Mouse (Mus musculus) hindbrain, embryonic 11.5 days (tissue): ENCODE measurements around the gene Sult1a1. TPM values are rescaled to one million over a fixed set of nuclear protein-coding genes. Genes with fewer than 3 reads are reported as not detected.
A peak's percentile ranks its signal among the peaks of the same experiment; 100 is the strongest.

Source experiments
- ATAC-seq: fragments of 200-750 bp; cut with Nextera tagmentation; 2 replicates; pipeline ENCODE4 v1.8.0; 2017; ENCODE audit warnings: mild to moderate bottlenecking, moderate TSS enrichment, moderate library complexity; ENCODE audit not compliant: low FRiP score
- DNase-seq: peaks from one replicate; pipeline ENCODE4 v3.0.0-alpha.2; 2015; ENCODE audit warnings: low spot score
- H3K27ac ChIP-seq: fragments of 300-500 bp; sonication (generic); 2 replicates; pipeline ENCODE4 v1.5.1; 2014; ENCODE audit warnings: mild to moderate bottlenecking, low read depth, low read length
- H3K27me3 ChIP-seq: fragments of 300-500 bp; sonication (generic); 2 replicates; pipeline ENCODE4 v1.6.1; 2014; ENCODE audit warnings: mild to moderate bottlenecking, low read length, moderate library complexity, mixed read lengths; ENCODE audit not compliant: control insufficient read depth, insufficient read depth
- H3K36me3 ChIP-seq: fragments of 300-500 bp; sonication (generic); 2 replicates; pipeline ENCODE4 v1.6.1; 2014; ENCODE audit warnings: mild to moderate bottlenecking, low read length, moderate library complexity, mixed read lengths; ENCODE audit not compliant: control insufficient read depth, insufficient read depth
- H3K4me1 ChIP-seq: fragments of 300-500 bp; sonication (generic); replicated peaks from 2 replicates; pipeline ENCODE4 v1.6.1; 2014; ENCODE audit warnings: low read length, mixed read lengths; ENCODE audit not compliant: control insufficient read depth, insufficient read depth
- H3K4me2 ChIP-seq: fragments of 300-500 bp; sonication (generic); replicated peaks from 2 replicates; pipeline ENCODE4 v1.6.1; 2014; ENCODE audit warnings: mild to moderate bottlenecking, low read depth, low read length
- H3K4me3 ChIP-seq: fragments of 300-500 bp; sonication (generic); 2 replicates; pipeline ENCODE4 v1.5.1; 2014; ENCODE audit warnings: low read depth, low read length
- H3K9ac ChIP-seq: fragments of 300-500 bp; sonication (generic); 2 replicates; pipeline ENCODE4 v1.6.1; 2014; ENCODE audit warnings: low read depth, low read length
- H3K9me3 ChIP-seq: fragments of 300-500 bp; sonication (generic); 2 replicates; pipeline ENCODE4 v1.6.1; 2016; ENCODE audit warnings: low read length; ENCODE audit not compliant: control insufficient read depth
- WGBS: fragments of 180-500 bp; shearing (Covaris S2); extraction: QIAGEN DNeasy Blood & Tissue Kit; methylation state at CpG from one replicate; pipeline ENCODE4 v1.1.7; 2014; 5-methylcytosine and 5-hydroxymethylcytosine counted together
- polyA plus RNA-seq: library from polyadenylated mRNA; unstranded; fragments of >200 nt; fragmentation: Nextera tagmentation; extraction: Ambion mirVana; gene quantifications from 2 replicates; pipeline ENCODE4 v1.2.1, GENCODE M21; 2014

The Sult1a1 gene
- polyA plus RNA-seq, 1 experiment from 2014 or later = 0.52 TPM

- no peak overlapping the region for H3K27ac ChIP-seq
- peak overlapping the region; percentile 9 for H3K4me2 ChIP-seq
- H3K27me3 ChIP-seq = no peaks in the 10 kb centered on the region
- DNase-seq (peak; percentile 96), ATAC-seq (peak; percentile 40; the same call in 1 of the 2 replicates)
- H3K36me3 ChIP-seq = no peaks in the 10 kb centered on the region
- no peak overlapping the region for H3K9ac ChIP-seq
- 2% methylated on average over 11 of the region's 11 CpGs for WGBS
- no peaks in the 10 kb centered on the region for H3K9me3 ChIP-seq
- H3K4me1 ChIP-seq = peaks cover 17% of the 10 kb centered on the region
- H3K4me3 ChIP-seq = no peak overlapping the region
These were observed 24.8 kb upstream of the Sult1a1 start for GRCm38 (mm10) chr7:126701070-126701469.

GRCm38 (mm10) chr7:126700063-126701015 lies 24.1 kb upstream of the Sult1a1 start:
- H3K36me3 ChIP-seq = no peaks in the 10 kb centered on the region
- H3K27me3 ChIP-seq = no peaks in the 10 kb centered on the region
- H3K4me3 ChIP-seq = no peak overlapping the region
- WGBS = 85% methylated on average over 25 of the region's 25 CpGs
- H3K4me2 ChIP-seq = no peak overlapping the region
- H3K4me1 ChIP-seq = peaks cover 17% of the 10 kb centered on the region
- no peaks in the 10 kb centered on the region for H3K9me3 ChIP-seq
- DNase-seq = no peak
- H3K27ac ChIP-seq = no peak overlapping the region
- no peak for ATAC-seq
- H3K9ac ChIP-seq = no peak overlapping the region

DNA sequence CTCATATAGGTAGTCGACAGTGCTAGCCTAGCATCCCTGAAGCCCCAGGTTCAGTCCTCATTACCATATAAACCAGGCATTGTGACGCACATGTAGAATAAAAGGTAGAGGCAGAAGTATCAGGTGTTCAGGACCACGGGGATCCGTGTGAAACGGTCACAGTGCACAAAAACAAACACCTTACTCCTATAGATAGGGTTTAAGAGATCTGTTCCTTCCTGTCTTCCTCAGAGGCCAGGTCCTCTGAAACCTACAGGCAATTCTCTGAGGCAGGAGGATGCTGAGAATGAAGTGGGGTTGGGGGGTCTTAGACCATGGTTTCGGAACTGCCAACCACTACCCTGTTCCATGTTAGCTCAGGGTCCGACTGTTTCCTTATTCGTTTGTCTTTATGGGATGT lies 21.6 kb upstream of the Sult1a1 start:
- Histone ChIP-seq H3K4me2 (no peak overlapping the region), H3K4me3 (no peak overlapping the region), H3K27me3 (no peaks in the 10 kb centered on the region), H3K9ac (no peak overlapping the region), H3K9me3 (no peaks in the 10 kb centered on the region), H3K27ac (no peak overlapping the region), H3K36me3 (no peaks in the 10 kb centered on the region), H3K4me1 (peaks cover 15% of the 10 kb centered on the region)
- DNase-seq (no peak), ATAC-seq (no peak)
- 98% methylated on average over 8 of the region's 8 CpGs for WGBS

- Histone ChIP-seq H3K4me3 (peak overlapping the region; percentile 83), H3K27me3 (no peaks in the 10 kb centered on the region), H3K9me3 (no peaks in the 10 kb centered on the region), H3K4me2 (peak overlapping the region; percentile 87), H3K27ac (no peak overlapping the region), H3K9ac (peak overlapping the region; percentile 77; the same call in 1 of the 2 replicates), H3K4me1 (peaks cover 15% of the 10 kb centered on the region), H3K36me3 (no peaks in the 10 kb centered on the region)
- no peak for DNase-seq
- no peak for ATAC-seq
- 70% methylated on average over 3 of the region's 3 CpGs for WGBS
These were observed 20.7 kb upstream of the Sult1a1 start for GRCm38 (mm10) chr7:126696886-126697285.

- peak overlapping the region; percentile 87 for H3K4me2 ChIP-seq
- peaks cover 12% of the 10 kb centered on the region for H3K4me1 ChIP-seq
- no peaks in the 10 kb centered on the region for H3K9me3 ChIP-seq
- peak overlapping the region; percentile 69 for H3K27ac ChIP-seq
- peaks cover under 1% of the 10 kb centered on the region; the same call in 1 of the 2 replicates for H3K36me3 ChIP-seq
- ATAC-seq (no peak), DNase-seq (no peak)
- H3K4me3 ChIP-seq = peak overlapping the region; percentile 83
- peak overlapping the region; percentile 77 for H3K9ac ChIP-seq
- WGBS = 2% methylated on average over 17 of the region's 17 CpGs
- no peaks in the 10 kb centered on the region for H3K27me3 ChIP-seq
These were observed 20.1 kb upstream of the Sult1a1 start for GRCm38 (mm10) chr7:126696303-126696702.

DNA sequence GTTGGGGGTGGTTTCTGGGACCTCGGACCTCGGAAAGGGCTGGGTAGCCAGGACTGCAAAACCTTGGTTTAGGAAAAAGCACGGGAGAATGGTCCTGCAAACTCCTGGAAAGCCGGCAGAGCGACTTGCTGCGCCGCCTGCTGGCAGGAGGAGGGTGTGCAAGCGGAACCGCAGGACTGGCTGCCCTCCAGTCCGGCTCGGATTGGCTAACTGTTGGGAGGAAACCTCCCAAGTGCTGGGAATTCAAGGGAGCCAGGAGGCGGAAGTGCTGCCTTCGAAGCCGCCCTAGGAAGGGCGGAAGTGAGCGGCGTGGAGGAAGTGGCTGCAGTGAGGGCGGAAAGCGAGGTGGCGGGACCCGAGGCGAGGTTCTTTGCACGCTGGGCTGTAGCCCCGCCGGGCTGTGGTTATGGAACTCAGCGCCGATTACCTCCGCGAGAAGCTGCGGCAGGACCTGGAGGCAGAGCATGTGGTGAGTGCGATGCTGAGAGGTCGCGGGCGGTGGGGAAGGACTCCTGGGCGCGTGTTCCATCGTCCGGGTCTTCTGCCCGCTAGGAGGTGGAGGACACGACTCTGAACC lies 19.5 kb upstream of the Sult1a1 start, which contains the start of gene Slx1b:
Gene Slx1b, minus strand, starts transcription at position 154 of the 577 bp plus-strand sequence.
- no peaks in the 10 kb centered on the region for H3K9me3 ChIP-seq
- H3K4me3 ChIP-seq = peak within 1 kb of the TSS; percentile 83
- peak; percentile 95 for ATAC-seq
- 1% methylated on average over 37 of the region's 40 CpGs for WGBS
- peaks cover 4% of the 10 kb centered on the region; the same call in 1 of the 2 replicates for H3K36me3 ChIP-seq
- peak within 1 kb of the TSS; percentile 87 for H3K4me2 ChIP-seq
- H3K9ac ChIP-seq = peak within 1 kb of the TSS; percentile 86
- peaks cover 9% of the 10 kb centered on the region for H3K4me1 ChIP-seq
- no peaks in the 10 kb centered on the region for H3K27me3 ChIP-seq
- H3K27ac ChIP-seq = peak within 1 kb of the TSS; percentile 92
- DNase-seq = peak; percentile 97

- Histone ChIP-seq H3K9ac (peak within 1 kb of the TSS; percentile 86), H3K4me3 (peak within 1 kb of the TSS; percentile 83), H3K4me2 (peak within 1 kb of the TSS; percentile 87), H3K4me1 (peaks cover 9% of the 10 kb centered on the region), H3K36me3 (peaks cover 5% of the 10 kb centered on the region; the same call in 1 of the 2 replicates), H3K9me3 (no peaks in the 10 kb centered on the region), H3K27me3 (no peaks in the 10 kb centered on the region), H3K27ac (peak within 1 kb of the TSS; percentile 92)
- DNase-seq (no peak), ATAC-seq (peak; percentile 55)
- WGBS = under 1% methylated on average over 31 of the region's 31 CpGs
These were observed 19.0 kb upstream of the Sult1a1 start, which contains the start of gene Bola2 for GRCm38 (mm10) chr7:126695210-126695611. TSS of gene Bola2 (plus strand) at chr7:126695401.

DNA sequence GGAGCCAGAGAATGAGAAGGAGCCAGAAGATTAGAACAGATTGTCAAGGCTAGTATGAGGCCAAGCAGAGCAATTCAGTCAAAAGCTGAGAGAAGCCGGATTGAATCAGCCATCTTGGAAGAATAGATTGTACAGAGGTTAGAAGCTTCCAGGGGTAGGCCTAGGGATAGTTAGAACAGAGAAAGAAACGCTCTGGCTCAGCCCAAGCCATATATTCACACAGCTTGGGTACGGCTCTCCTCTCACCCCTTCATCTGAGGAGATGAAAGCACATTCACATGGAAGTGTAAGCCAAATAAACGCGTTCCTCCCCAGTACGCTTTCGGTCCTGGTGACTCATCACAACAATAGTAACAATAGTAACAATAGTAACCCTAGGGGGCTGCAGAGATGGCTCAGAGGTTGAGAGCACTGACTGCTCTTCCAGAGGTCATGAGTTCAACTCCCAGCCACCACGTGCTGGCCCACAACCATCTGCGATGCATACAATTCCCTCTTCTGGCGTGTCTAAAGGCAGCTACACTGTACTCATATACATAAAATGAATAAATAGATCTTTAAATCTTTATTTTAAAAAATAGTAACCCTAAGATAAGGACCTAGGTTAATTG lies 18.3 kb upstream of the Sult1a1 start:
- ATAC-seq (no peak), DNase-seq (peak; percentile 21)
- Histone ChIP-seq H3K36me3 (peaks cover 5% of the 10 kb centered on the region; the same call in 1 of the 2 replicates), H3K9me3 (no peaks in the 10 kb centered on the region), H3K9ac (peak overlapping the region; percentile 38; the same call in 1 of the 2 replicates), H3K4me1 (peaks cover 9% of the 10 kb centered on the region), H3K27me3 (no peaks in the 10 kb centered on the region), H3K27ac (no peak overlapping the region), H3K4me2 (peak overlapping the region; percentile 55), H3K4me3 (peak overlapping the region; percentile 83)
- 29% methylated on average over 10 of the region's 10 CpGs for WGBS
